Mouse (Mus musculus): Measurements from ENCODE around the gene Nkg7.

DNA sequence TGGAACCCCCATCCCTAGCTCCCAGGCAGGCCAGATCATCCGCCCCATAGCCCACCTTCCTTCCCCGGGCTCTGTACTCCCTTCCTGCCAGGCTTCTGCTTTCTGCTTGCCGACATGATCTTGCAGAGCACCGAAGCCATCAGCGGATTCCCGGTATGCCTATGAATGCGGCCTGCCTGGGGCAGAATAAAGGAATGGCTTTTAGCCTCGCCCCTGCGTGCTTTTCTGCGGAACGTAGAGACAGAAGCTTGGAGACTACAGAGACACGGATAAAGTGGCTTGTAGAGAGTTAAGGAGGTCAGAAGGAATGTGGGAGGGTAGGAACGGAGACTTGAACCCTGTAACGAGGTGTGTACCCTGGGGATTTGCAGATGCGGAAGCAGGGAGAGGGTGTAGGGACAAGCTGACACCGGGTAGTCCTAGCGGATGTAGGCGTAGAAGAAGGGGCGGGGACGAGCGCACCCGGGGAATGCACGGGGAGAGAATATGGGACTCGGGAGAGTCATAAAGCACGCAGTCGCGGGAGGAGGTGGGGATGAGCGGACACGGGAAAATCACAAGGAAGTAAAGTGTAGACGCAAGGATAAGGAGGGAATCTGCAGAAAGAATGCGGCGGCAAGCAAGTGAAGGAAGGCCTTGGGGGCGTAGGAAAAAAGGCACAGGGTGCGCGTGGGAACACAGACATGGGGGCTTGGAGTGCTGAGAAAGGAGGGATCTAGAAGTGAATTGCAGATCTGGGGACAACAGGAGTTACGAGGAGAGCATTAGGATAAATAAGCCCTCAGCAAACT lies 6.4 kb downstream of the Nkg7 start:
- TF ChIP-seq CTCF (conservative IDR thresholded peaks at IDR 0.05; ENCODE audit: low read length) (no peak), POU5F1 (IDR thresholded peaks at IDR 0.05; ENCODE audit: borderline replicate concordance, low read length) (no peak)

Measured in E14TG2a.4 (cell line).